16 mouse cellular contexts compared by ENCODE assay signal in genomic region chr7:46380625-46381024, GRCm38 (mm10). TPM values are rescaled to one million over a fixed set of nuclear protein-coding genes. Genes with fewer than 3 reads are reported as not detected.
A peak's percentile ranks its signal among the peaks of the same experiment; 100 is the strongest.
DNase-seq lines count a peak whose midpoint lies in the region; ATAC-seq and TF ChIP-seq lines count a peak whose summit lies in the region.
"Had no signal": no experiment of that assay in that cellular context is flagged by ENCODE, and none has a peak within 500 bp of the region (broad histone marks: within the 10 kb centered on the region; RNA-seq: fewer than 3 reads in every experiment).

No protein-coding gene starts in this region.

- no peak overlapping the region for H3K9ac ChIP-seq in kidney, postnatal 0 days (ENCODE audit: low read depth, low read length)
- H3K9ac ChIP-seq in stomach, postnatal 0 days (ENCODE audit: low read length): no peak overlapping the region
- H3K9ac ChIP-seq: midbrain, embryonic 15.5 days; neural tube, embryonic 13.5 days had no signal

- H3K27me3 ChIP-seq in kidney, postnatal 0 days (ENCODE audit: insufficient read depth, low read length): peaks cover 39% of the 10 kb centered on the region
- peaks cover 17% of the 10 kb centered on the region; the same call in 1 of the 2 replicates for H3K27me3 ChIP-seq in stomach, postnatal 0 days (ENCODE audit: control insufficient read depth, insufficient read depth, low read length)

- no peak overlapping the region for H3K4me3 ChIP-seq in kidney, postnatal 0 days (replicated peaks; ENCODE audit: low read depth, low read length)
- no peak overlapping the region for H3K4me3 ChIP-seq in stomach, postnatal 0 days (ENCODE audit: low read depth, low read length)
- H3K4me3 ChIP-seq: midbrain, embryonic 15.5 days; neural tube, embryonic 13.5 days had no signal

- no peak overlapping the region for H3K4me2 ChIP-seq in kidney, postnatal 0 days (ENCODE audit: low read length)
- H3K4me2 ChIP-seq in stomach, postnatal 0 days (replicated peaks; ENCODE audit: low read depth): no peak overlapping the region
- H3K4me2 ChIP-seq: midbrain, embryonic 15.5 days; neural tube, embryonic 13.5 days had no signal

- peak; percentile 34; the same call in 1 of the 2 replicates for TF ChIP-seq CTCF in kidney, postnatal 0 days (IDR thresholded peaks at IDR 0.05; ENCODE audit: low read depth)
- TF ChIP-seq CTCF in stomach, postnatal 0 days (IDR thresholded peaks at IDR 0.05; ENCODE audit: low read depth): peak; percentile 40

- ATAC-seq in cerebellum, adult (ENCODE audit: insufficient number of reproducible peaks, low FRiP score, low TSS enrichment): no peak
- ATAC-seq in kidney, postnatal 0 days (replicated peaks; ENCODE audit: low FRiP score, low read depth): no peak
- ATAC-seq in stomach, postnatal 0 days (ENCODE audit: low FRiP score, low TSS enrichment): no peak
- ATAC-seq in inflammation-experienced regulatory T-cells, adult 6 months: no peak
- ATAC-seq: intestine, embryonic 16.5 days; midbrain, embryonic 15.5 days; Patski had no signal

- no peak overlapping the region for H3K27ac ChIP-seq in kidney, postnatal 0 days
- no peak overlapping the region for H3K27ac ChIP-seq in stomach, postnatal 0 days (replicated peaks)
- H3K27ac ChIP-seq: midbrain, embryonic 15.5 days; neural tube, embryonic 13.5 days had no signal

- WGBS in kidney, postnatal 0 days: 58% methylated on average over 9 of the region's 9 CpGs
- 59% methylated on average over 9 of the region's 9 CpGs for WGBS in stomach, postnatal 0 days

- no peaks in the 10 kb centered on the region for H3K9me3 ChIP-seq in kidney, postnatal 0 days (replicated peaks; ENCODE audit: low read length)
- H3K9me3 ChIP-seq in stomach, postnatal 0 days (ENCODE audit: control insufficient read depth, low read length): no peaks in the 10 kb centered on the region
- H3K9me3 ChIP-seq: midbrain, embryonic 15.5 days; neural tube, embryonic 13.5 days had no signal

- H3K36me3 ChIP-seq in kidney, postnatal 0 days (ENCODE audit: insufficient read depth, low read length): no peaks in the 10 kb centered on the region
- H3K36me3 ChIP-seq in stomach, postnatal 0 days (ENCODE audit: control insufficient read depth, insufficient read depth, low read length): no peaks in the 10 kb centered on the region
- H3K36me3 ChIP-seq: midbrain, embryonic 15.5 days; neural tube, embryonic 13.5 days had no signal

- DNase-seq in cerebellum, postnatal 14 days: peak; percentile 39 to 50
- no peak for DNase-seq in kidney, postnatal 0 days (ENCODE audit: low spot score)
- DNase-seq in kidney, postnatal 14 days: no peak
- DNase-seq in right cerebral cortex, postnatal 14 days: peak; percentile 42
- no peak for DNase-seq in right cerebral cortex, postnatal 25 days
- no peak for DNase-seq in stomach, postnatal 0 days (ENCODE audit: low spot score)
- DNase-seq: heart, postnatal 4 days; liver; lung, postnatal 4 days; thymus, postnatal 14 days had no signal

- H3K4me1 ChIP-seq in kidney, postnatal 0 days (replicated peaks; ENCODE audit: insufficient read depth, low read length): no peaks in the 10 kb centered on the region
- H3K4me1 ChIP-seq in stomach, postnatal 0 days (replicated peaks; ENCODE audit: control insufficient read depth, insufficient read depth): no peaks in the 10 kb centered on the region

- TF ChIP-seq EP300 in stomach, postnatal 0 days (optimal IDR thresholded peaks at IDR 0.05): no peak

RNA-seq across cellular contexts. Expression of gene Myod1, which starts 4.4 kb away (rescaled TPM):
- not detected in 2 replicates for polyA plus RNA-seq in kidney, postnatal 0 days (2015; fragmentation: Nextera tagmentation; extraction: Ambion mirVana)
- 0.50 and 0.79 TPM in 2 replicates for polyA plus RNA-seq in stomach, postnatal 0 days (2015; fragmentation: Nextera tagmentation; extraction: Ambion mirVana)
- polyA plus RNA-seq in inflammation-experienced regulatory T-cells, adult 6 months (2017; shearing (Covaris generic)): not detected
- polyA plus RNA-seq: Patski had no signal

RNA-seq across cellular contexts. Expression of gene Kcnc1, which starts 15.7 kb away (rescaled TPM):
- 0.03 and 0.08 TPM in 2 replicates for polyA plus RNA-seq in kidney, postnatal 0 days (2015; fragmentation: Nextera tagmentation; extraction: Ambion mirVana)
- 0.18 TPM in 2 replicates for polyA plus RNA-seq in stomach, postnatal 0 days (2015; fragmentation: Nextera tagmentation; extraction: Ambion mirVana)
- polyA plus RNA-seq in inflammation-experienced regulatory T-cells, adult 6 months (2017; shearing (Covaris generic)): under 1 TPM in 1 of 3 experiments, not detected in 2; 0.16 TPM

Comparison
In these comparisons a context has a peak if more than half of its experiments do, and no peak if none do; other contexts are left out.
1. DNase-seq: peak in cerebellum, postnatal 14 days (2 of 2) and right cerebral cortex, postnatal 14 days (single experiment); none in kidney, postnatal 0 days (single experiment), kidney, postnatal 14 days (single experiment), right cerebral cortex, postnatal 25 days (single experiment) and stomach, postnatal 0 days (single experiment).